Mouse (Mus musculus): ENCODE results near the gene Itga9. TPM values are rescaled to one million over a fixed set of nuclear protein-coding genes. Genes with fewer than 3 reads are reported as not detected.
A peak's percentile ranks its signal among the peaks of the same experiment; 100 is the strongest.

The Itga9 gene
- polyA plus RNA-seq, 1 experiment from 2014 or later: 6.0 TPM

GRCm38 (mm10) chr9:118934319-118934718 is 327.8 kb downstream of the Itga9 start:
- 0 out of 2 replicates have a peak, but pooled peaks cover 3% of the 10 kb centered on the region for H3K36me3 ChIP-seq
- DNase-seq (ENCODE audit: low spot score): no peak
- 89% methylated on average over 12 of the region's 12 CpGs for WGBS

GRCm38 (mm10) chr9:118935098-118935497 is 328.6 kb downstream of the Itga9 start:
- Histone ChIP-seq H3K9me3 (no peaks in the 10 kb centered on the region), H3K27me3 (ENCODE audit: insufficient read depth, poor library complexity, severe bottlenecking) (no peaks in the 10 kb centered on the region), H3K27ac (no peak overlapping the region), H3K4me1 (replicated peaks) (peaks cover 32% of the 10 kb centered on the region), H3K36me3 (0 out of 2 replicates have a peak, but pooled peaks cover 3% of the 10 kb centered on the region), H3K4me3 (no peak overlapping the region)
- WGBS: 85% methylated on average over 13 of the region's 13 CpGs
- no peak for DNase-seq (ENCODE audit: low spot score)

More at GRCm38 (mm10) chr9:118934319-118934718, 327.8 kb downstream of the Itga9 start:
- Histone ChIP-seq H3K27me3 (ENCODE audit: insufficient read depth, poor library complexity, severe bottlenecking) (no peaks in the 10 kb centered on the region), H3K9me3 (no peaks in the 10 kb centered on the region), H3K27ac (no peak overlapping the region), H3K4me3 (no peak overlapping the region), H3K4me1 (replicated peaks) (peaks cover 28% of the 10 kb centered on the region)

GRCm38 (mm10) chr9:118936071-118936470 is 329.6 kb downstream of the Itga9 start:
- DNase-seq (ENCODE audit: low spot score): no peak
- Histone ChIP-seq H3K9me3 (no peaks in the 10 kb centered on the region), H3K4me3 (no peak overlapping the region), H3K27ac (no peak overlapping the region), H3K36me3 (no peaks in the 10 kb centered on the region), H3K4me1 (replicated peaks) (peaks cover 38% of the 10 kb centered on the region), H3K27me3 (ENCODE audit: insufficient read depth, poor library complexity, severe bottlenecking) (no peaks in the 10 kb centered on the region)
- WGBS: 62% methylated on average over 12 of the region's 12 CpGs

- 45% methylated on average over 3 of the region's 3 CpGs for WGBS
- Histone ChIP-seq H3K9me3 (no peaks in the 10 kb centered on the region), H3K27me3 (ENCODE audit: insufficient read depth, poor library complexity, severe bottlenecking) (no peaks in the 10 kb centered on the region), H3K36me3 (no peaks in the 10 kb centered on the region), H3K27ac (peak overlapping the region; percentile 24; the same call in 1 of the 2 replicates), H3K4me3 (no peak overlapping the region), H3K4me1 (replicated peaks) (peaks cover 38% of the 10 kb centered on the region)
- DNase-seq (ENCODE audit: low spot score): no peak
Observed at GRCm38 (mm10) chr9:118937515-118937914, 331.0 kb downstream of the Itga9 start.

GRCm38 (mm10) chr9:118939410-118939809 is 332.9 kb downstream of the Itga9 start:
- 24% methylated on average over 13 of the region's 13 CpGs for WGBS
- H3K9me3 ChIP-seq: no peaks in the 10 kb centered on the region
- H3K4me1 ChIP-seq (replicated peaks): peaks cover 38% of the 10 kb centered on the region
- H3K36me3 ChIP-seq: peaks cover 3% of the 10 kb centered on the region; the same call in 1 of the 2 replicates
- H3K27ac ChIP-seq: peak overlapping the region; percentile 46; the same call in 1 of the 2 replicates
- H3K27me3 ChIP-seq (ENCODE audit: insufficient read depth, poor library complexity, severe bottlenecking): no peaks in the 10 kb centered on the region
- peak; percentile 60 for DNase-seq (ENCODE audit: low spot score)
- no peak overlapping the region for H3K4me3 ChIP-seq

GRCm38 (mm10) chr9:118939831-118940230 is 333.3 kb downstream of the Itga9 start:
- Histone ChIP-seq H3K4me3 (no peak overlapping the region), H3K36me3 (peaks cover 3% of the 10 kb centered on the region; the same call in 1 of the 2 replicates), H3K27ac (peak overlapping the region; percentile 46; the same call in 1 of the 2 replicates), H3K4me1 (replicated peaks) (peaks cover 36% of the 10 kb centered on the region), H3K27me3 (ENCODE audit: insufficient read depth, poor library complexity, severe bottlenecking) (no peaks in the 10 kb centered on the region), H3K9me3 (no peaks in the 10 kb centered on the region)
- WGBS: 82% methylated on average over 12 of the region's 12 CpGs
- no peak for DNase-seq (ENCODE audit: low spot score)

GRCm38 (mm10) chr9:118940591-118941207 is 334.2 kb downstream of the Itga9 start:
- DNase-seq (ENCODE audit: low spot score): no peak

GRCm38 (mm10) chr9:118942030-118942429 is 335.5 kb downstream of the Itga9 start:
- no peak for DNase-seq (ENCODE audit: low spot score)
- H3K27me3 ChIP-seq (ENCODE audit: insufficient read depth, poor library complexity, severe bottlenecking): no peaks in the 10 kb centered on the region
- H3K27ac ChIP-seq: no peak overlapping the region
- no peak overlapping the region for H3K4me3 ChIP-seq
- H3K4me1 ChIP-seq (replicated peaks): peaks cover 25% of the 10 kb centered on the region
- H3K9me3 ChIP-seq: no peaks in the 10 kb centered on the region
- peaks cover 3% of the 10 kb centered on the region; the same call in 1 of the 2 replicates for H3K36me3 ChIP-seq
- 93% methylated on average over 4 of the region's 4 CpGs for WGBS

More at GRCm38 (mm10) chr9:118940591-118941207, 334.2 kb downstream of the Itga9 start:
- Histone ChIP-seq H3K9me3 (no peaks in the 10 kb centered on the region), H3K4me3 (no peak overlapping the region), H3K36me3 (peaks cover 3% of the 10 kb centered on the region; the same call in 1 of the 2 replicates), H3K27ac (no peak overlapping the region), H3K4me1 (replicated peaks) (peaks cover 34% of the 10 kb centered on the region), H3K27me3 (ENCODE audit: insufficient read depth, poor library complexity, severe bottlenecking) (no peaks in the 10 kb centered on the region)
- 93% methylated on average over 12 of the region's 12 CpGs for WGBS

- WGBS: 78% methylated on average over 5 of the region's 5 CpGs
Observed at GRCm38 (mm10) chr9:118943941-118944340, 337.5 kb downstream of the Itga9 start.

GRCm38 (mm10) chr9:118944388-118944787 is 337.9 kb downstream of the Itga9 start:
- no peaks in the 10 kb centered on the region for H3K9me3 ChIP-seq
- H3K36me3 ChIP-seq: peaks cover 3% of the 10 kb centered on the region; the same call in 1 of the 2 replicates
- H3K4me3 ChIP-seq: no peak overlapping the region
- peaks cover 22% of the 10 kb centered on the region for H3K4me1 ChIP-seq (replicated peaks)
- H3K27me3 ChIP-seq (ENCODE audit: insufficient read depth, poor library complexity, severe bottlenecking): no peaks in the 10 kb centered on the region
- 74% methylated on average over 12 of the region's 12 CpGs for WGBS
- no peak overlapping the region for H3K27ac ChIP-seq
- no peak for DNase-seq (ENCODE audit: low spot score)

More at GRCm38 (mm10) chr9:118943941-118944340, 337.5 kb downstream of the Itga9 start:
- no peak overlapping the region for H3K4me3 ChIP-seq
- H3K27me3 ChIP-seq (ENCODE audit: insufficient read depth, poor library complexity, severe bottlenecking): no peaks in the 10 kb centered on the region
- peaks cover 3% of the 10 kb centered on the region; the same call in 1 of the 2 replicates for H3K36me3 ChIP-seq
- no peaks in the 10 kb centered on the region for H3K9me3 ChIP-seq
- no peak for DNase-seq (ENCODE audit: low spot score)
- H3K27ac ChIP-seq: no peak overlapping the region
- H3K4me1 ChIP-seq (replicated peaks): peaks cover 23% of the 10 kb centered on the region

- no peak overlapping the region for H3K27ac ChIP-seq
- WGBS: 83% methylated on average over 5 of the region's 5 CpGs
- H3K4me3 ChIP-seq: no peak overlapping the region
- H3K36me3 ChIP-seq: 0 out of 2 replicates have a peak, but pooled peaks cover 3% of the 10 kb centered on the region
- H3K27me3 ChIP-seq (ENCODE audit: insufficient read depth, poor library complexity, severe bottlenecking): no peaks in the 10 kb centered on the region
- H3K4me1 ChIP-seq (replicated peaks): peaks cover 24% of the 10 kb centered on the region
- DNase-seq (ENCODE audit: low spot score): no peak
- no peaks in the 10 kb centered on the region for H3K9me3 ChIP-seq
Observed at GRCm38 (mm10) chr9:118948486-118948885, 342.0 kb downstream of the Itga9 start.

- H3K27ac ChIP-seq: no peak overlapping the region
- no peak for DNase-seq (ENCODE audit: low spot score)
- H3K9me3 ChIP-seq: no peaks in the 10 kb centered on the region
- H3K4me3 ChIP-seq: no peak overlapping the region
- 0 out of 2 replicates have a peak, but pooled peaks cover 5% of the 10 kb centered on the region for H3K36me3 ChIP-seq
- H3K27me3 ChIP-seq (ENCODE audit: insufficient read depth, poor library complexity, severe bottlenecking): no peaks in the 10 kb centered on the region
- peaks cover 24% of the 10 kb centered on the region for H3K4me1 ChIP-seq (replicated peaks)
- WGBS: 90% methylated on average over 8 of the region's 8 CpGs
Observed at GRCm38 (mm10) chr9:118949124-118949523, 342.6 kb downstream of the Itga9 start.

- no peaks in the 10 kb centered on the region for H3K27me3 ChIP-seq (ENCODE audit: insufficient read depth, poor library complexity, severe bottlenecking)
- peaks cover 24% of the 10 kb centered on the region for H3K4me1 ChIP-seq (replicated peaks)
- WGBS: 68% methylated on average over 4 of the region's 4 CpGs
- DNase-seq (ENCODE audit: low spot score): no peak
- H3K27ac ChIP-seq: no peak overlapping the region
- H3K9me3 ChIP-seq: no peaks in the 10 kb centered on the region
- H3K4me3 ChIP-seq: no peak overlapping the region
- 0 out of 2 replicates have a peak, but pooled peaks cover 7% of the 10 kb centered on the region for H3K36me3 ChIP-seq
Observed at GRCm38 (mm10) chr9:118949654-118950053, 343.2 kb downstream of the Itga9 start.
